ENCODE assay signal across 8 mouse cellular contexts in genomic region chr11:121434156-121435155, GRCm38 (mm10). TPM values are rescaled to one million over a fixed set of nuclear protein-coding genes. Genes with fewer than 3 reads are reported as not detected.
DNase-seq lines count a peak whose midpoint lies in the region; ATAC-seq and TF ChIP-seq lines count a peak whose summit lies in the region.

Fn3k (plus strand) TSS chr11:121434913.

- ATAC-seq in heart, embryonic 11.5 days (replicated peaks; ENCODE audit: insufficient number of reproducible peaks, low FRiP score, low TSS enrichment) = peak; percentile 90
- ATAC-seq in kidney, embryonic 16.5 days (ENCODE audit: low FRiP score, low TSS enrichment) = peak; percentile 95

- no peaks in the 10 kb centered on the region for H3K4me1 ChIP-seq in embryonic fibroblast, embryonic 13.5 days (ENCODE audit: control insufficient read depth, insufficient read depth, low read length)
- peaks cover 14% of the 10 kb centered on the region; the same call in 1 of the 2 replicates for H3K4me1 ChIP-seq in heart, embryonic 11.5 days (ENCODE audit: control insufficient read depth, insufficient read depth, low read length)
- peaks cover 12% of the 10 kb centered on the region for H3K4me1 ChIP-seq in kidney, embryonic 16.5 days (ENCODE audit: insufficient read depth, low read length)

- peak within 1 kb of the TSS; percentile 79 for H3K4me2 ChIP-seq in heart, embryonic 11.5 days
- peak within 1 kb of the TSS; percentile 73 for H3K4me2 ChIP-seq in kidney, embryonic 16.5 days (replicated peaks; ENCODE audit: low read depth, low read length)

- H3K9me3 ChIP-seq in heart, embryonic 11.5 days (replicated peaks; ENCODE audit: control insufficient read depth, low read length) = no peaks in the 10 kb centered on the region
- no peaks in the 10 kb centered on the region for H3K9me3 ChIP-seq in kidney, embryonic 16.5 days (ENCODE audit: low read length)

- no peaks in the 10 kb centered on the region for H3K36me3 ChIP-seq in heart, embryonic 11.5 days (ENCODE audit: control insufficient read depth, insufficient read depth, low read length)
- H3K36me3 ChIP-seq in kidney, embryonic 16.5 days (ENCODE audit: insufficient read depth, low read length) = 0 out of 2 replicates have a peak, but pooled peaks cover 4% of the 10 kb centered on the region

- no peak for TF ChIP-seq CTCF in embryonic fibroblast, embryonic 13.5 days (IDR thresholded peaks at IDR 0.05; ENCODE audit: borderline replicate concordance, insufficient read depth, low read length)

- H3K27ac ChIP-seq in embryonic fibroblast, embryonic 13.5 days (ENCODE audit: insufficient read depth, low read length) = no peak within 1 kb of the TSS
- peak within 1 kb of the TSS; percentile 73 for H3K27ac ChIP-seq in heart, embryonic 11.5 days (ENCODE audit: low read depth, low read length)
- no peak within 1 kb of the TSS for H3K27ac ChIP-seq in kidney, embryonic 16.5 days (ENCODE audit: low read length)

- 9% methylated on average over 30 of the region's 30 CpGs for WGBS in heart, embryonic 11.5 days (ENCODE audit: insufficient replicate concordance)
- WGBS in kidney, embryonic 16.5 days = 6% methylated on average over 30 of the region's 30 CpGs

- H3K4me3 ChIP-seq in embryonic fibroblast, embryonic 13.5 days (ENCODE audit: insufficient read depth, low read length) = peak within 1 kb of the TSS; percentile 7
- peak within 1 kb of the TSS; percentile 51 for H3K4me3 ChIP-seq in heart, embryonic 11.5 days (ENCODE audit: low read depth, low read length)
- peak within 1 kb of the TSS; percentile 51 for H3K4me3 ChIP-seq in kidney, embryonic 16.5 days (ENCODE audit: low read length)

- TF ChIP-seq POLR2A in embryonic fibroblast, embryonic 13.5 days (IDR thresholded peaks at IDR 0.05; ENCODE audit: low read depth, low read length) = no peak

- DNase-seq in A20 (ENCODE audit: low read depth, low spot score) (peak; percentile 80), liver (peak; percentile 95)
- peak; percentile 99 for DNase-seq in brain, adult 2 months (ENCODE audit: low read depth, low spot score)
- peak; percentile 48 to 63 for DNase-seq in monocyte, adult 2 months (ENCODE audit: low read depth in 1 of 2, low spot score in 2 of 2)
- DNase-seq in spleen, postnatal 14 days (ENCODE audit: low spot score in 2 of 2) = peak; percentile 78 to 83

- peaks cover 3% of the 10 kb centered on the region; the same call in 1 of the 2 replicates for H3K27me3 ChIP-seq in heart, embryonic 11.5 days (ENCODE audit: control insufficient read depth, insufficient read depth, low read length)
- H3K27me3 ChIP-seq in kidney, embryonic 16.5 days (ENCODE audit: insufficient read depth, low read length) = no peaks in the 10 kb centered on the region

- peak within 1 kb of the TSS; percentile 70 for H3K9ac ChIP-seq in heart, embryonic 11.5 days (ENCODE audit: low read depth, low read length)
- peak within 1 kb of the TSS; percentile 62 for H3K9ac ChIP-seq in kidney, embryonic 16.5 days (replicated peaks; ENCODE audit: low read length)

RNA-seq across cellular contexts. Expression of gene Fn3k, which starts in this region (rescaled TPM):
- not detected in 2 replicates for polyA plus RNA-seq in embryonic fibroblast, embryonic 13.5 days (2011; ENCODE audit: insufficient read length, low read depth, missing spikeins)
- 4.5 and 6.2 TPM in 2 replicates for polyA plus RNA-seq in heart, embryonic 11.5 days (2014; fragmentation: Nextera tagmentation; extraction: Ambion mirVana)
- 2.4 and 3.6 TPM in 2 replicates for polyA plus RNA-seq in kidney, embryonic 16.5 days (2015; fragmentation: Nextera tagmentation; extraction: Ambion mirVana)
